Mouse (Mus musculus) testis, adult 2 months (tissue): ENCODE results near the gene Cnot6.

Experiments
- CTCF ChIP-seq: fragments of 200-500 bp; IDR thresholded peaks from 2 replicates; pipeline ENCODE4 v1.5.1; 2012; ENCODE audit warnings: low read depth, mild to moderate bottlenecking, inconsistent platforms, low read length, moderate library complexity; ENCODE audit not compliant: control insufficient read depth, insufficient read depth, insufficient replicate concordance
- POLR2A ChIP-seq: fragments of 200-500 bp; IDR thresholded peaks from 2 replicates; pipeline ENCODE4 v1.6.1; 2012; ENCODE audit warnings: low read depth, mild to moderate bottlenecking, inconsistent platforms, low read length, moderate library complexity; ENCODE audit not compliant: control insufficient read depth

DNA sequence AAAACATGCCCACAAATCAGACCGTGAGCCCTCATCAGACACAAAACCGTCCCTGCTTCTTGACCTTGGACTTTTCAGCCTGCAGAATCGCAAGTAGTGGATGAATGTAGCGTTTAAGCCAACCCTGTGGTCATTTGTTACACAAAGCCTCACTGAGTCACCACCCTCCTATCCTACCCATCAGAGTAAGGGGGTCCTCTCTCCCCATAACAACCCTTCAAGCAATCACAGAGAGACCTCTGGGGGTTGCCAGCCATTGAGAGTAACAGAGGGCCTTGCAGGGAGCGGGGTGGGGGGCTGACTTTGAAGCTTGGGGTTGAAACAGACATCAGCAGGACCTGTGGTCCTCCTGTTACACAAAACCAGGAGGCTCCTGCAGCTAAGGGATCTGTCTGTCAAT, 57.9 kb downstream of the Cnot6 start:
- TF ChIP-seq POLR2A (no peak), CTCF (no peak)
